Mouse (Mus musculus): ENCODE measurements around the gene 1700057G04Rik. TPM values are rescaled to one million over a fixed set of nuclear protein-coding genes. Genes with fewer than 3 reads are reported as not detected.

The 1700057G04Rik gene
- polyA plus RNA-seq, 2 experiments: not detected

GRCm38 (mm10) chr9:92338954-92339353 is 29.8 kb downstream of the 1700057G04Rik start:
- H3K4me2 ChIP-seq (ENCODE audit: low read depth): no peak overlapping the region
- H3K9ac ChIP-seq (replicated peaks): no peak overlapping the region
- ATAC-seq (ENCODE audit: insufficient read depth): no peak
- no peaks in the 10 kb centered on the region for H3K4me1 ChIP-seq (replicated peaks; ENCODE audit: control insufficient read depth in 2 of 2, insufficient read depth in 2 of 2, low read length in 1 of 2)
- TF ChIP-seq CTCF (IDR thresholded peaks at IDR 0.05; ENCODE audit: low read depth) (no peak), EP300 (IDR thresholded peaks at IDR 0.05; ENCODE audit: low read depth) (no peak)
- 30% methylated on average over 1 of the region's 1 CpGs for WGBS (ENCODE audit: insufficient replicate concordance)
- no peak overlapping the region for H3K4me3 ChIP-seq (ENCODE audit: insufficient read depth in 1 of 2, low read depth in 2 of 2, low read length in 2 of 2)
- no peak overlapping the region for H3K27ac ChIP-seq
- no peaks in the 10 kb centered on the region for H3K9me3 ChIP-seq (ENCODE audit: control insufficient read depth, low read length)
- DNase-seq (ENCODE audit: low read depth in 3 of 3, low spot score in 3 of 3): no peak
- no peaks in the 10 kb centered on the region for H3K27me3 ChIP-seq (ENCODE audit: control insufficient read depth, insufficient read depth, low read length)
- no peaks in the 10 kb centered on the region for H3K36me3 ChIP-seq (replicated peaks; ENCODE audit: control insufficient read depth, insufficient read depth, low read depth)

- Histone ChIP-seq H3K36me3 (replicated peaks; ENCODE audit: control insufficient read depth, insufficient read depth, low read depth) (no peaks in the 10 kb centered on the region), H3K27me3 (ENCODE audit: control insufficient read depth, insufficient read depth, low read length) (no peaks in the 10 kb centered on the region), H3K9me3 (ENCODE audit: control insufficient read depth, low read length) (no peaks in the 10 kb centered on the region), H3K4me1 (replicated peaks; ENCODE audit: control insufficient read depth in 2 of 2, insufficient read depth in 2 of 2, low read length in 1 of 2) (no peaks in the 10 kb centered on the region), H3K27ac (no peak overlapping the region), H3K4me2 (ENCODE audit: low read depth) (no peak overlapping the region), H3K4me3 (ENCODE audit: insufficient read depth in 1 of 2, low read depth in 2 of 2, low read length in 2 of 2) (no peak overlapping the region), H3K9ac (replicated peaks) (no peak overlapping the region)
- DNase-seq (ENCODE audit: low read depth in 3 of 3, low spot score in 3 of 3) (no peak), ATAC-seq (ENCODE audit: insufficient read depth) (no peak)
- 70% methylated on average over 1 of the region's 1 CpGs for WGBS (ENCODE audit: insufficient replicate concordance)
- TF ChIP-seq CTCF (IDR thresholded peaks at IDR 0.05; ENCODE audit: low read depth) (no peak), EP300 (IDR thresholded peaks at IDR 0.05; ENCODE audit: low read depth) (no peak)
These were observed 42.7 kb downstream of the 1700057G04Rik start for GRCm38 (mm10) chr9:92351924-92352323.

- ATAC-seq (ENCODE audit: insufficient read depth) (no peak), DNase-seq (ENCODE audit: low read depth in 3 of 3, low spot score in 3 of 3) (no peak)
- no peaks in the 10 kb centered on the region for H3K4me1 ChIP-seq (replicated peaks; ENCODE audit: control insufficient read depth in 2 of 2, insufficient read depth in 2 of 2, low read length in 1 of 2)
- WGBS (ENCODE audit: insufficient replicate concordance): 38% methylated on average over 3 of the region's 3 CpGs
- H3K9ac ChIP-seq (replicated peaks): no peak overlapping the region
- H3K36me3 ChIP-seq (replicated peaks; ENCODE audit: control insufficient read depth, insufficient read depth, low read depth): no peaks in the 10 kb centered on the region
- H3K4me3 ChIP-seq (ENCODE audit: insufficient read depth in 1 of 2, low read depth in 2 of 2, low read length in 2 of 2): no peak overlapping the region
- no peak overlapping the region for H3K4me2 ChIP-seq (ENCODE audit: low read depth)
- no peaks in the 10 kb centered on the region for H3K27me3 ChIP-seq (ENCODE audit: control insufficient read depth, insufficient read depth, low read length)
- H3K9me3 ChIP-seq (ENCODE audit: control insufficient read depth, low read length): no peaks in the 10 kb centered on the region
- H3K27ac ChIP-seq: no peak overlapping the region
- TF ChIP-seq CTCF (IDR thresholded peaks at IDR 0.05; ENCODE audit: low read depth) (no peak), EP300 (IDR thresholded peaks at IDR 0.05; ENCODE audit: low read depth) (no peak)
These were observed 44.1 kb downstream of the 1700057G04Rik start for GRCm38 (mm10) chr9:92353306-92353705.

- ATAC-seq (ENCODE audit: insufficient read depth): no peak
- Histone ChIP-seq H3K36me3 (replicated peaks; ENCODE audit: control insufficient read depth, insufficient read depth, low read depth) (no peaks in the 10 kb centered on the region), H3K4me3 (ENCODE audit: insufficient read depth in 1 of 2, low read depth in 2 of 2, low read length in 2 of 2) (no peak overlapping the region), H3K4me2 (ENCODE audit: low read depth) (no peak overlapping the region), H3K27ac (no peak overlapping the region), H3K9me3 (ENCODE audit: control insufficient read depth, low read length) (no peaks in the 10 kb centered on the region), H3K9ac (replicated peaks) (no peak overlapping the region), H3K27me3 (ENCODE audit: control insufficient read depth, insufficient read depth, low read length) (no peaks in the 10 kb centered on the region), H3K4me1 (replicated peaks; ENCODE audit: control insufficient read depth in 2 of 2, insufficient read depth in 2 of 2, low read length in 1 of 2) (no peaks in the 10 kb centered on the region)
- 42% methylated on average over 1 of the region's 1 CpGs for WGBS (ENCODE audit: insufficient replicate concordance)
- TF ChIP-seq CTCF (IDR thresholded peaks at IDR 0.05; ENCODE audit: low read depth) (no peak), EP300 (IDR thresholded peaks at IDR 0.05; ENCODE audit: low read depth) (no peak)
- no peak for DNase-seq (ENCODE audit: low read depth in 3 of 3, low spot score in 3 of 3)
These were observed 51.6 kb downstream of the 1700057G04Rik start for GRCm38 (mm10) chr9:92360691-92361310.

- no peaks in the 10 kb centered on the region for H3K27me3 ChIP-seq (ENCODE audit: control insufficient read depth, insufficient read depth, low read length)
- no peak overlapping the region for H3K4me2 ChIP-seq (ENCODE audit: low read depth)
- no peak overlapping the region for H3K4me3 ChIP-seq (ENCODE audit: insufficient read depth in 1 of 2, low read depth in 2 of 2, low read length in 2 of 2)
- DNase-seq (ENCODE audit: low read depth in 3 of 3, low spot score in 3 of 3): no peak
- 64% methylated on average over 2 of the region's 2 CpGs for WGBS (ENCODE audit: insufficient replicate concordance)
- no peak overlapping the region for H3K9ac ChIP-seq (replicated peaks)
- no peaks in the 10 kb centered on the region for H3K4me1 ChIP-seq (replicated peaks; ENCODE audit: control insufficient read depth in 2 of 2, insufficient read depth in 2 of 2, low read length in 1 of 2)
- H3K9me3 ChIP-seq (ENCODE audit: control insufficient read depth, low read length): no peaks in the 10 kb centered on the region
- H3K36me3 ChIP-seq (replicated peaks; ENCODE audit: control insufficient read depth, insufficient read depth, low read depth): no peaks in the 10 kb centered on the region
- no peak for ATAC-seq (ENCODE audit: insufficient read depth)
- no peak for TF ChIP-seq CTCF (IDR thresholded peaks at IDR 0.05; ENCODE audit: low read depth)
- TF ChIP-seq EP300 (IDR thresholded peaks at IDR 0.05; ENCODE audit: low read depth): no peak
- H3K27ac ChIP-seq: no peak overlapping the region
These were observed 54.3 kb downstream of the 1700057G04Rik start for GRCm38 (mm10) chr9:92363478-92363877.
